Mouse (Mus musculus) adrenal gland, adult 8-10 months (tissue): ENCODE measurements around the gene Dst. TPM values are rescaled to one million over a fixed set of nuclear protein-coding genes. Genes with fewer than 3 reads are reported as not detected.

Experiments used
- DNase-seq: peaks from one replicate; pipeline ENCODE4 v3.0.0; 2022
- total RNA-seq, 4 experiments: library from RNA; stranded (reverse); gene quantifications; 2 replicates each; pipeline ENCODE4 v1.2.4; 2022

The Dst gene
- total RNA-seq, 4 experiments from 2014 or later = 141 to 240 (median 190) TPM

- no peak for DNase-seq
Observed at GRCm38 (mm10) chr1:34130804-34131203, 222.8 kb downstream of the Dst start.

DNA sequence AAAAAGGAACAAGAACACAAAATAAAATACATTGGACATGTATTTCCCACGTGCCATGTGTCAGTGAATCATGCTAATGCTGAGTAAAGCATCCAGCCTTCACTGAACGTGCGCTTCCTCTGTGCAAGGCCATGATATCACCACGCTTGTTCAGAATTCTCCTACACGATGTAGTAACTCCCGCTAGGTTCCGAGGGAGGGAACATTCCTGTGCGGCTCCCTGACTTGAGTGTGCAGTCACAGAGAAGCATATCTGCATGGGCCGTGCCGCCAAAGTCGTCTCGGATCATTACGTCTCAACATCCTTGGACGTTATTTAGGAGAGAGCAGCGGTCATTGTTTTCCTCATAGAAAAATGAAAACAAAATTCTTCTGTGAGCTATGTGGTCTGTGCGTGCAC is 224.8 kb downstream of the Dst start:
- peak; percentile 47 for DNase-seq

DNA sequence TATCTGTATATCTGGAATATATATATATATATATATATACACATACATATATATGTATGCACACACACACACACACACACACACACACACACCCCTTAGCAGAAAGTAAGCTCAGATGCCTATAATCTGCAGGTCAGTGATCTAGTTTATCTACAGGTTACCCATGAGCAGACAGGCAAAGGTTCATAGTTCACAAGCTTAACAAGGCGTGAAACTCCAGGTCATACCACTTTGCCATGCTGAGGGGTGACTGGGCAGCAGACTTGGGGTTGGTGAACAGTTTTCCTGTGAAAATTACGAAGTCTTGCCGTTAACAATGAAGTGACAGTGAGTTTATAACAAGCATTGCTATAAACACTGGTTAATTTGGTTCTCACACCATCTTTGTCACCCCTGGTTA is 227.5 kb downstream of the Dst start:
- DNase-seq = no peak

DNA sequence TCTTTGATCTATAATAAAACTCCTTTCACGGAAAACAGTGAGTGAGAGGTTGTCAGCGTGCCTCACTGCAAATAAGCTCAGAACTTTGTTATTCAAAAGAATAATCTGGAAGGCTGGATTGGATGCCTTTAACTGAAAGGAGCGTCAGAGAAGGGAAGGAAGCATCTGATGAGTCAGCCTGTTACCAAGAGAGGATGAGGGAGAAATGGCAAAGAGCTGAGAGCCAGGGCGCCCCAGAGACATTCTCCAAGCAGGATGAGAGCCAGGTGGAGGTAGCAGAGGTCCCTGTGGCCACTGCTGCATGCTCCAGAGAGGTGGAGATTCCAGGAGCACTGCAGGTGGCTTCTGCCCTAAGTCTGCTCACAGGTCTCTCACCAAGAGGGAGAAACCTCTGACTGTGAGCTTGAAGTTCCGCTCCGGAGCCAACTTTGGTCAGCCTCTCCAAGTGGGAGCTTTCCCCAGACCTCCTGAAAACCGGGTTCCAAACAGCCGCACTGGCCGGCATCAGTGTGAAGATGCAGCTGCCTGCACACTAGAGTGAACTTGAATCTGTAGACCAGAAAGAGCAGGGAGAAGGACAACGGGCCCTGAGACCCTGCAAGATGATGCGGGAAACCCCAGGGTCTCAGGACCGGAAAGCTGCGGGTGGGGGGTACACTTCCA is 231.3 kb downstream of the Dst start:
- DNase-seq = no peak

- peak; percentile 52 for DNase-seq
Observed at GRCm38 (mm10) chr1:34139871-34140471, 231.9 kb downstream of the Dst start.

GRCm38 (mm10) chr1:34140686-34141085 is 232.7 kb downstream of the Dst start:
- no peak for DNase-seq

GRCm38 (mm10) chr1:34142951-34143580 is 235.0 kb downstream of the Dst start:
- no peak for DNase-seq

GRCm38 (mm10) chr1:34144826-34145225 is 236.8 kb downstream of the Dst start:
- no peak for DNase-seq

GRCm38 (mm10) chr1:34148039-34148438 is 240.0 kb downstream of the Dst start:
- DNase-seq = peak; percentile 36

- DNase-seq = no peak
Observed at GRCm38 (mm10) chr1:34150416-34151093, 242.5 kb downstream of the Dst start.

GRCm38 (mm10) chr1:34152683-34153082 is 244.7 kb downstream of the Dst start:
- DNase-seq = no peak

GRCm38 (mm10) chr1:34156058-34156457 is 248.0 kb downstream of the Dst start:
- no peak for DNase-seq

DNA sequence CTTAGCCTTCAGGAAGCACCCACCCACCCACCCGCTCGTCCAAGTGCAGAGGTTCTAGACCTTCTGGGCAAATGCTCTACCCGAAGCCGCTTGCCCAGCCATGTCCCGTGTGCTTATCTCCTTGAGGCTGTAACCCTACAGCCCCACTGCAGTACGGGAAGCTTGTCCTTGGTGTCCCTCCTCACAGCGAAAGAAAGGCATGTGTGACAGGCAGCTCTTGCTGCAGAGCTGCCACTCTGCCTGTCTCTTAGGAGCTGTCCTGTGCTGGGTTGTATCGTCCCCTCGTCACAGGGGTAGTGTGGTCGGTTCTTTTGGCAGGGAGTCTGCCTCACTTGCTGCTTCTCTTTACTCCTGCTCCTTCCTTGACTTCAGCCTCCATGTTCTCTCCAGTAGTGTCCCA is 249.7 kb downstream of the Dst start:
- no peak for DNase-seq

- no peak for DNase-seq
Observed at GRCm38 (mm10) chr1:34158822-34159221, 250.8 kb downstream of the Dst start.

DNA sequence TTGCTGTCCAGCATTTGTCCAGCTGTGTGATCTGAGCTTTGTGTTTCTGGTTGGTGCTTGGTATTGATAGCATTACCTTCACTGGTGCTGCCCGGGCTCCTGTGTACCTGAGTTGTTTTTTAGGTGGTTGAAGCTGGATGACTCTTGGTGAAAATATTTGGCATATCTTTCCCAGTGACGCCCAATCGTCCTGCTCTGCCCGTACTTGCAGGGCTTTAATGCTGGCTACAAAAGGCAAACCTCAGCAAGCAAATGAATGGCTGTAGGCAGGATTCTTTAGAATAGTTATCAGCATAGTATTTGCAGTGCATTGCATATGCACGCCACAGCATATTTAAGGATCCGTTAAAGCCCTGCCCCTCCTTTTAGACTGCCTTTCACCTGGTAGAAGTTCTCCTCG is 251.9 kb downstream of the Dst start:
- no peak for DNase-seq

DNA sequence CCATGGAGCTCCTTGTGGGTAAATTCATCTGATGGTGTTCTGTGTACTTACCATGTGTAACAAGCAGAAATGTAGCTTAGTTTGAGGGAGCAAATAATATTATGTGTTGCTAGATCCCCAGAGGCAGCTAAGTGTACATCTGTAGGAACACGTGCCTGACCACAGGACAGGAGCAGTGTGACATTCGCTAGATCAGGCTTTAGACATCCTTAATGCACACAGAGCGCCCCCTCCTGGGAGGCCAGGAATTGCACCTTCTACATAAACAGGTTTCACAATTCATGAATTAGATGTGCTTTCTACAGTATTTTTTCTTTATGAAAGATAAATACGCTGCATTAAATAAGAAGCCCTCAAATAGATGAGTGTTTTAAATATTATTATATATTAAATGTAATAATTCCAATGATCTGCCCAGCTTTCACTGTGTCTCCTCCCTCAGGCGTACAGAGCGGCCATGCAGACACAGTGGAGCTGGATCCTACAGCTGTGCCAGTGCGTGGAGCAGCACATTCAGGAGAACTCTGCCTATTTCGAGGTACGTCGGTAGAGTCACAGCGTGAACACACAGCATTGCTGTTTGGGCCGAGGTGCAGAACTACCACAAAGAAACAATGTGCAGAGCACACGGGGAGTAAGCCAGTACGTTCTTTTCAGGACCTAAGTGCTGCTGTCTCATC is 256.7 kb downstream of the Dst start:
- DNase-seq = peak; percentile 61

- no peak for DNase-seq
Observed at GRCm38 (mm10) chr1:34165926-34166325, 257.9 kb downstream of the Dst start.

DNA sequence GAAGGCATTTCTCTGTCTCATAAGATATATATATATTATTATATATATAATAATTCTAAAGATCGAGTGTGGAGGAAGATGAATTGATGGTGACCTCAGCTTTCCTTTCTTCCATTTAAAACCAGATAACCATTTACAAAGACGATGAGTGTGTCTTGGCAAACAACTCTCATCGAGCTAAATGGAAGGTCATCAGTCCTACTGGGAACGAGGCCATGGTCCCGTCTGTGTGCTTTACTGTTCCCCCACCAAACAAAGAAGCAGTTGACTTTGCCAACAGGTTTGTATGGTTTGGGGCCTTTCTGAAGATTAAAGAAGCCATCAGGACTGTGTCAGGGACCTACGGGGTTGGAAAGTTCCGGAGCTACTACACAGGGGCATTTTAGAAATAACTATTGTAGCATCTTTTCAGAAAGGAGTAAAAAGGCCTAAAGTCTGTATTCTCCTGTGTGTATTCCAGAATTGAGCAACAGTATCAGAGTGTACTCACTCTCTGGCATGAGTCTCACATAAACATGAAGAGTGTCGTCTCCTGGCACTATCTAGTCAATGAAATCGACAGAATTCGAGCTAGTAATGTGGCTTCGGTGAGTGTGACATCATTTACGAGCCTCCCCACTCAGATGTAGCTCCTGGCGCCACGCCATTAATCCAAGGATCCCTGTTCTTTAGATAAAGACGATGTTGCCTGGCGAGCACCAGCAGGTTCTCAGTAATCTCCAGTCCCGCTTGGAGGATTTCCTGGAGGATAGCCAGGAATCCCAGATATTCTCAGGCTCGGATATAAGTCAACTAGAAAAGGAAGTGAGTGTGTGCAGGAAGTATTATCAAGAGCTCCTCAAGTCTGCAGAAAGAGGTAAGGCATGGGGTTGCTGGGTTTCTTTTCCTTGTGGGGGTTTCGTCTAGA is 259.4 kb downstream of the Dst start:
- peak; percentile 48 for DNase-seq

DNA sequence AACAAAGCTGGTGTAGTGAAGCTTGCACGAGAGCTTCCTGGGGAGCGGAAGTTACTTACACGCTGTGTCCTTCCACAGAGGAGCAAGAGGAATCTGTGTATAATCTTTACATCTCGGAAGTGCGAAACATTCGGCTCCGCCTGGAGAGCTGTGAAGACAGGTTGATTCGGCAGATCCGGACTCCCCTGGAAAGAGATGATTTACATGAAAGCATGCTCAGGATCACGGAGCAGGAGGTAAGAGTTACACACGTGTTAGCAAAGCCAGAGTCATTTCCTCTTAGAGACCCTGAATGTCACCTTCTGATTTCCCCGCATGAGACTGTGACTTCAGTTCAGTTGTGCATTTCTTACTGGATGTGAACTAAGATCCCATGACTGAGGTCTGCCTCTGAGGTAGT is 261.1 kb downstream of the Dst start:
- DNase-seq = no peak

DNA sequence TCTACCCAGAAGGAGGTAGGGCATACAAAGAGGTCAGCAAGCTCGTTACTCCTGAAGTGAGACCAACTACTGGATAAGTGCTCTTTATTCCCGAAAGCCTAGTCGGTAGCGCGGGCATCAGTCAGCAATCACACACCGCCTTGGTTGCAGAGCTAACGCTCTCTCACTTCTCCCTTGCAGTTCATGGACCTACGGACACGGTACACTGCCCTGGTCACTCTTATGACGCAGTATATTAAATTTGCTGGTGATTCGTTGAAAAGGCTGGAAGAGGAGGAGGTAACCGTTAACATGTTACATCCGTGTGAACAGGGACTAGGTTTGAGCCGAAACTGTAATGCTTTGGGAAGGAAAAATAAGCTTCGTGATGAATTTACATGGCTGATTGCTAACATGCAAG is 266.5 kb downstream of the Dst start:
- no peak for DNase-seq

GRCm38 (mm10) chr1:34174961-34175360 is 266.9 kb downstream of the Dst start:
- no peak for DNase-seq
